Mouse (Mus musculus): ENCODE data around the gene Magi3. TPM values are rescaled to one million over a fixed set of nuclear protein-coding genes. Genes with fewer than 3 reads are reported as not detected.

Magi3 gene
- polyA plus RNA-seq, 1 experiment, result 4.1 TPM

DNA sequence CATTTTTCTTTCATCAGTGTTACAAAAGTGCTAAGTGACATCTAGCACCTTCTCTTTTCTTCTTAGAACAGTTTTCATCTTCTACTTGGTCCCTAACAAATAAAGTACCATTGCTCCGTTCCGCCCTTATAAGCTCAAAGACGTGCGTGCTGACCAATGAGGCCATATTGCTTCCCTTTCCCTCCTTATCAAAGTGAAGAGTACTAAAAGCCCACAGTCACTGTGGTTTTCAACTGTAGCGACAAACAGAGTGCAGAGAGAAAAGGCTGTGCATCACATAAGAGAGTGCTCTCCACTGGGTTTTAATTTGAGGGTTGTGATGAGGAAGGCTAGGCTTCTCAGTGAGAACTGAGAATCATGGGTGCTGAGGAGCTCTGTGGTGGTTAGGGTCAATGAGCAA is 14.9 kb upstream of the Magi3 start:
- H3K4me3 ChIP-seq (ENCODE audit: control insufficient read depth, low read depth, low read length), result no peak overlapping the region
- H3K27me3 ChIP-seq (ENCODE audit: control insufficient read depth, insufficient read depth, low read length), result no peaks in the 10 kb centered on the region
- no peak for TF ChIP-seq CTCF (IDR thresholded peaks at IDR 0.05; ENCODE audit: control insufficient read depth, insufficient read depth, insufficient replicate concordance, low read depth, low read length)
- no peak for TF ChIP-seq POLR2A (IDR thresholded peaks at IDR 0.05; ENCODE audit: control insufficient read depth, low read depth, low read length)
- no peaks in the 10 kb centered on the region for H3K4me1 ChIP-seq (ENCODE audit: control insufficient read depth, insufficient read depth, low read length)
- no peaks in the 10 kb centered on the region for H3K36me3 ChIP-seq (ENCODE audit: control insufficient read depth, insufficient read depth, low read length)
- H3K27ac ChIP-seq (ENCODE audit: control insufficient read depth, insufficient read depth, low read depth, low read length), result no peak overlapping the region

DNA sequence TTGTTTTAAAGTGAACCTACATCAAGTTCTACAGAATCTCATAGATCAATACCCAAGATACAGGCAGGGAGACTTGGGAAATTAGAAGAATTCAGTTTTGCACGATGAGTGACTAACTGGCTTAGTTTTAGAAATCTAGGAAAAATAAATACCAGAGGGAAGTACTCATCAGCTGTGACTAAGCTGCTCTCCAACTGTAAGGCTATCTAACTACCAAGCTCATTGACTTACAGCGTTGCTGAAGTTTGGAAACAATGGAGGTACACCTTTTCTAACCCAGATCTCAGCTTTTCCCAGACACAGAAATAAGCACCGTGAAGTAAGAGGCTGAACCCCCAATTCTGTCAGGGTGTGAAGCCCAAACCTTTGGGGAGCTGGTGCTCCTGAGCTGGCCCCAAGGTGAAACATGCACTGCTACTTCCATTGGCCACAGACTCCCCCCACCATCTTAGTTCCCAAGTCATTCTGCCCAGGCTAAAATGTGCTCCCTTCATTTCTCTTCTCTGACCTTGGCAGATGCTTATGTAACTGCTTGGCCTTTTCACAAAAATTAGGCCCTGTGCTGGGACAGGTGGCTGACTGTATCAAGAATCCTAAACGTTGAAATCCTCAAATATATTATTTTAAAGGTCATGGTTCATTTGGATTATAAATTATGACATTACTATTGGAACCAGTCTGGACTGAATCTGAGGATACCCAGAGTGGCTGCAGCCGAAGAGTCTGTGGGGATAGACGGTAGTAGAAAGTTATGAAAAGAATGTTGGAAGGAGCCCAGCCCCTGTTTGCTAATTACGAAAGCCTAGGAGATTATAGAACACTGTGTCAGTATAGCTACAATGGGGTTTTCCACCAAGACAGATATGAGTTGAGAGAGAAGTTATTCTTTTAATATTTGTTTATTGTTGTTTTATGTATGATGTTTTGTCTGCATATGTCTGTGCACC is 13.5 kb upstream of the Magi3 start:
- Histone ChIP-seq H3K27me3 (ENCODE audit: control insufficient read depth, insufficient read depth, low read length) (no peaks in the 10 kb centered on the region), H3K4me3 (ENCODE audit: control insufficient read depth, low read depth, low read length) (no peak overlapping the region), H3K4me1 (ENCODE audit: control insufficient read depth, insufficient read depth, low read length) (no peaks in the 10 kb centered on the region), H3K36me3 (ENCODE audit: control insufficient read depth, insufficient read depth, low read length) (no peaks in the 10 kb centered on the region), H3K27ac (ENCODE audit: control insufficient read depth, insufficient read depth, low read depth, low read length) (no peak overlapping the region)
- TF ChIP-seq POLR2A (IDR thresholded peaks at IDR 0.05; ENCODE audit: control insufficient read depth, low read depth, low read length) (no peak), CTCF (IDR thresholded peaks at IDR 0.05; ENCODE audit: control insufficient read depth, insufficient read depth, insufficient replicate concordance, low read depth, low read length) (no peak)

DNA sequence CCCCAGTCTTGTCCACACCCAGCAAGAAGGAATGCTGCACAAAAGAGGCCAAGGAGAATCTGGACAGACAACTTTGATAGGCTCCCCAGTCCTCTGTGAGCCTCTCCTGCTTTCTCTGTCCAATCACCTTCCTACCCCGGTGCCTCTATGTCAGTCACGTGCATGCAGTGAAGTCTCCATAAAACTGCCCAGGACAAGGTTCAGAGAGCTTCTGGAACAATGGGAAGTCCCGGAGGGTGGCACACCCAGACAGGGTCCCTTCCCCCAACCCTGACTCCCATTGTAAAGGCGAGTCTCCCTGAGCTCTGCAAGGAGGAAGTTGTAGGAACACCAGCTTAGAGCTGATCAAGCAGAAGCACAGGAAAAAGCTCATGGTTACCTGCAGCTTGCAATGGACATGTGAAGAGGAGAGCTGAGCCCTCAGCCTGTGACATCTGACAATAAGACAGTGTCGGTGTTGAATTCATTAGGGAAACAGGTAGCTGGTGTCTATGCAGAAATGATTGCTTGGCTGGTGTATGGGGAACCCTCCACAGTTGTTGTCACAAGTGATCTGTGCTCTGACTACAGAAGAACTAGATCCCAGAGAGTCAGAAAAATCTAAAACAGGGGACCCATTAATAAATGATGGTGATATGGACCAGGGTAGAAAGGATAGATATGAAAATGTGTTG is 7.4 kb upstream of the Magi3 start:
- Histone ChIP-seq H3K27ac (ENCODE audit: control insufficient read depth, insufficient read depth, low read depth, low read length) (no peak overlapping the region), H3K4me3 (ENCODE audit: control insufficient read depth, low read depth, low read length) (no peak overlapping the region), H3K27me3 (ENCODE audit: control insufficient read depth, insufficient read depth, low read length) (no peaks in the 10 kb centered on the region), H3K36me3 (ENCODE audit: control insufficient read depth, insufficient read depth, low read length) (no peaks in the 10 kb centered on the region), H3K4me1 (ENCODE audit: control insufficient read depth, insufficient read depth, low read length) (no peaks in the 10 kb centered on the region)
- TF ChIP-seq POLR2A (IDR thresholded peaks at IDR 0.05; ENCODE audit: control insufficient read depth, low read depth, low read length) (no peak), CTCF (IDR thresholded peaks at IDR 0.05; ENCODE audit: control insufficient read depth, insufficient read depth, insufficient replicate concordance, low read depth, low read length) (no peak)

DNA sequence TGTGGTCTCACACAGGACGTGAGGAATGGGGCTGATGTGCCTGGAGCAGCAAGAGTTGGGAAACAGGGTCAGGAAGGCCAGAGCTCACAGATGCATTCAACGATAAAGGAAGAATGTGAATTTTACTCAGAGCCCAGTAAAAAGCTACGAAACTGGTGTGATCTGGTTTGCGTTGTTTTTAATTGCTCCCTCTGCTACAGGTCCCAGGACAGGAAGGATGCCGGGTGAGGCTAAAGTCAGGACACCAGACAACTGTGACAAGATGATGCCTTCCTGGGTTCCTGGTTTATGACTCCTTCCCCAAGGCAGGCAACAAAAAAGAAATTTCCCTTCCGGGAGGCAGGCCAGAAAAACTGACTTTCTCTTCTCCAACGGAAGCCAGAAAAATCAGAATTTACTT is 6.6 kb upstream of the Magi3 start:
- peaks cover under 1% of the 10 kb centered on the region; the same call in 1 of the 2 replicates for H3K4me1 ChIP-seq (ENCODE audit: control insufficient read depth, insufficient read depth, low read length)
- H3K4me3 ChIP-seq (ENCODE audit: control insufficient read depth, low read depth, low read length), result no peak overlapping the region
- TF ChIP-seq POLR2A (IDR thresholded peaks at IDR 0.05; ENCODE audit: control insufficient read depth, low read depth, low read length), result no peak
- H3K27me3 ChIP-seq (ENCODE audit: control insufficient read depth, insufficient read depth, low read length), result no peaks in the 10 kb centered on the region
- H3K27ac ChIP-seq (ENCODE audit: control insufficient read depth, insufficient read depth, low read depth, low read length), result no peak overlapping the region
- no peaks in the 10 kb centered on the region for H3K36me3 ChIP-seq (ENCODE audit: control insufficient read depth, insufficient read depth, low read length)

DNA sequence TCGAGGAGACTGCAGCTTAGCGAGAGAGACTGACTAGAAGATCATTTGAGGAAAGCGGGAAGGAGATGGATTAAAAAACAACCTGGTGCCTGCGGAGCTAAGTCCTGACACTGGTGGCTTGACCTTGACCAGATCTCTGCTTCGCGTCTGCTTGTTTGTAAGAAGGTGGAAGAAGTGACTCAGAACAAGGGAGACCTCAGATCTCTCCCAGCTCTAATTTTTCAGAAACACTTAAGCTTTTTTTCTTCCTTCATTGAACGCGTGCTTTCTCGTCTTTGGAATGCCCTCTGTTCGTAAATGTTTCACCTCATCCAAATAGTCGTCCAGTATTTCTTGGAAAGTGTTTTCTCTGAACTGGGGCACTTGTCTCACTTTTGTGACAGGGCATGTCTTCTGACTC is 982 bp upstream of the Magi3 start:
- Histone ChIP-seq H3K27me3 (ENCODE audit: control insufficient read depth, insufficient read depth, low read length) (no peaks in the 10 kb centered on the region), H3K4me1 (ENCODE audit: control insufficient read depth, insufficient read depth, low read length) (peaks cover 12% of the 10 kb centered on the region), H3K4me3 (ENCODE audit: control insufficient read depth, low read depth, low read length) (peak overlapping the region; percentile 97), H3K27ac (ENCODE audit: control insufficient read depth, insufficient read depth, low read depth, low read length) (peak overlapping the region; percentile 94), H3K36me3 (ENCODE audit: control insufficient read depth, insufficient read depth, low read length) (no peaks in the 10 kb centered on the region)
- TF ChIP-seq CTCF (IDR thresholded peaks at IDR 0.05; ENCODE audit: control insufficient read depth, insufficient read depth, insufficient replicate concordance, low read depth, low read length) (no peak), POLR2A (IDR thresholded peaks at IDR 0.05; ENCODE audit: control insufficient read depth, low read depth, low read length) (no peak)

DNA sequence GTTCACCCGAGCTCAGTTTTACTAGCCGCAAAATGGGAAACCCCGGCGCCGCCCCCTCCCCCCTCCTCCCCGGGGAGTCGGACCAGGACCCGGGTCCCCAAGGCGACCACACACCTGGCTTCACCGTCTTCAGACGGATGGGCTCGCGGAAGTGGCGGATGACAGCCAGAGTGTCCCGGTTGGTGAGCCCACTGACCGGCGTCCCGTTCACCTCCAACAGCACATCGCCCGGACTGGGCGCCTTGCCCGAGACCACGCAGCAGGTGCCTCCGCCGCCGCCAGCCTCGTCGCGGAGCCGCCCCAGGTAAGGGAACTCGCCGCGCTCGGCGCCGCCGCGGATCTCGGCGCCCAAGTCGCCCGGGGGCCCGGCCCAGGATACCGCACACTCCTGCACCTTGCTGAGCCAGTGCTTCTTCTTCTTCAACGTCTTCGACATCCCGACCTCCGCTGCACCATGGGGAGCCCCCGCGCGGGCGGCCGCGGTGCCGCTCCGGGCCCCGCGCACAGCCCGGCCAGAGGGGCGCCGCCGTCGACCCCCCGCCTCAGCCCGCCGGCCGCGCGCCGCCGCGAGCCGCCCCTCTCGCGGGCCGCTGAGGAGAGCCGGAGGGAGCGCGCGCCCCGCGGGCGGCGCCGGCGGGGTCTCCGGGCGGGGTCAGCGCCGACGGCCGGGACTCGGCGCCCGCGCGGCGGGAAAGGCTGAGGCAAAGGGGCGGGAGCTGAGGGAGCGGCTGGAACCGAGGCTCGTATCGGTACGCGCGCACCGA is 461 bp downstream of the Magi3 start:
- H3K4me3 ChIP-seq (ENCODE audit: control insufficient read depth, low read depth, low read length), result peak overlapping the region; percentile 97
- peaks cover 12% of the 10 kb centered on the region for H3K4me1 ChIP-seq (ENCODE audit: control insufficient read depth, insufficient read depth, low read length)
- no peaks in the 10 kb centered on the region for H3K27me3 ChIP-seq (ENCODE audit: control insufficient read depth, insufficient read depth, low read length)
- no peaks in the 10 kb centered on the region for H3K36me3 ChIP-seq (ENCODE audit: control insufficient read depth, insufficient read depth, low read length)
- no peak for TF ChIP-seq CTCF (IDR thresholded peaks at IDR 0.05; ENCODE audit: control insufficient read depth, insufficient read depth, insufficient replicate concordance, low read depth, low read length)
- TF ChIP-seq POLR2A (IDR thresholded peaks at IDR 0.05; ENCODE audit: control insufficient read depth, low read depth, low read length), result peak; percentile 37; the same call in 1 of the 2 replicates
- H3K27ac ChIP-seq (ENCODE audit: control insufficient read depth, insufficient read depth, low read depth, low read length), result peak overlapping the region; percentile 86

DNA sequence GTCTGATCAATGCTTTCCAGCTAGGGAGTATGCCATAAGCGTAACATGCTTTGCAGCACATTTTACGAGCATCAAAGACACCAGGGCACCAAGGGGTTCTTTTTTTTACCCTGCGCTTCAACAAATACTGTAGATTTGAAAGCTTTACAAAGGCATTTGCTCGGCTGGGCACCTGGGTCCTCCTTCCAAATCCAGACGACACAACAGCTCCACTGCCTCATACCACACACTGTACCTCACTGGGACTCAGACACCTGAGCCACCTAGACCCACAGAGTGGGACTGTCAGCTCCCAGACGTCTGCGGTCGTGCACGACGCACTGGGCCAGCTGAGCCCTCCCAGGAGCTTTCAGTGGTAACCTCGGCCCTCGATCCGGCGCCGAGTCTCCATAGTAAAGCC is 1.2 kb downstream of the Magi3 start:
- no peaks in the 10 kb centered on the region for H3K27me3 ChIP-seq (ENCODE audit: control insufficient read depth, insufficient read depth, low read length)
- H3K4me1 ChIP-seq (ENCODE audit: control insufficient read depth, insufficient read depth, low read length), result peaks cover 12% of the 10 kb centered on the region
- H3K4me3 ChIP-seq (ENCODE audit: control insufficient read depth, low read depth, low read length), result peak overlapping the region; percentile 97
- peak overlapping the region; percentile 23; the same call in 1 of the 2 replicates for H3K27ac ChIP-seq (ENCODE audit: control insufficient read depth, insufficient read depth, low read depth, low read length)
- no peaks in the 10 kb centered on the region for H3K36me3 ChIP-seq (ENCODE audit: control insufficient read depth, insufficient read depth, low read length)
- TF ChIP-seq POLR2A (IDR thresholded peaks at IDR 0.05; ENCODE audit: control insufficient read depth, low read depth, low read length) (no peak), CTCF (IDR thresholded peaks at IDR 0.05; ENCODE audit: control insufficient read depth, insufficient read depth, insufficient replicate concordance, low read depth, low read length) (no peak)
